Comparison of ENCODE assay signal across 12 mouse cellular contexts in genomic region chr3:75297026-75297757, GRCm38 (mm10). TPM values are rescaled to one million over a fixed set of nuclear protein-coding genes. Genes with fewer than 3 reads are reported as not detected.
DNase-seq lines count a peak whose midpoint lies in the region; ATAC-seq lines count a peak whose summit lies in the region.
"Had no signal": no experiment of that assay in that cellular context is flagged by ENCODE, and none has a peak within 500 bp of the region (broad histone marks: within the 10 kb centered on the region; RNA-seq: fewer than 3 reads in every experiment).

No protein-coding gene starts in this region.

- WGBS in forebrain, embryonic 14.5 days = 49% methylated on average over 2 of the region's 2 CpGs
- 23% methylated on average over 2 of the region's 2 CpGs for WGBS in midbrain, embryonic 15.5 days

- H3K9me3 ChIP-seq in forebrain, embryonic 14.5 days (replicated peaks; ENCODE audit: control insufficient read depth, low read length) = no peaks in the 10 kb centered on the region
- H3K9me3 ChIP-seq in midbrain, embryonic 15.5 days = no peaks in the 10 kb centered on the region

- H3K27ac ChIP-seq in forebrain, embryonic 14.5 days (ENCODE audit: low read depth, low read length) = no peak overlapping the region
- peak overlapping the region; percentile 36 for H3K27ac ChIP-seq in midbrain, embryonic 15.5 days

- peaks cover 2% of the 10 kb centered on the region; the same call in 1 of the 2 replicates for H3K4me1 ChIP-seq in forebrain, embryonic 14.5 days (ENCODE audit: control insufficient read depth, insufficient read depth, low read length)
- H3K4me1 ChIP-seq in midbrain, embryonic 15.5 days = peaks cover 12% of the 10 kb centered on the region

- no peak for DNase-seq in cerebellum, postnatal 4 days (ENCODE audit: low spot score in 2 of 2)
- DNase-seq in layer of hippocampus, adult 9-11 months = peak; percentile 2
- no peak for DNase-seq in layer of hippocampus, adult 11-12 months (ENCODE audit: low spot score)
- peak; percentile 22 for DNase-seq in forebrain, embryonic 14.5 days (ENCODE audit: low spot score)
- no peak for DNase-seq in liver
- no peak for DNase-seq in ovary, adult 18-20 months (ENCODE audit: low spot score)
- DNase-seq: kidney, postnatal 25 days; spleen, adult 18-20 months had no signal

- no peak overlapping the region for H3K4me2 ChIP-seq in forebrain, embryonic 14.5 days (ENCODE audit: low read length)
- no peak overlapping the region for H3K4me2 ChIP-seq in midbrain, embryonic 15.5 days

- no peaks in the 10 kb centered on the region for H3K27me3 ChIP-seq in forebrain, embryonic 14.5 days (replicated peaks; ENCODE audit: control insufficient read depth, insufficient read depth, low read length)
- H3K27me3 ChIP-seq in midbrain, embryonic 15.5 days (replicated peaks) = no peaks in the 10 kb centered on the region

- no peaks in the 10 kb centered on the region for H3K36me3 ChIP-seq in forebrain, embryonic 14.5 days (ENCODE audit: control insufficient read depth, insufficient read depth, low read length)
- no peaks in the 10 kb centered on the region for H3K36me3 ChIP-seq in midbrain, embryonic 15.5 days (replicated peaks)

- H3K9ac ChIP-seq in forebrain, embryonic 14.5 days (ENCODE audit: low read length) = no peak overlapping the region
- H3K9ac ChIP-seq in midbrain, embryonic 15.5 days = no peak overlapping the region

- ATAC-seq in cerebellum, adult (ENCODE audit: insufficient number of reproducible peaks, low FRiP score, low TSS enrichment) = peak; percentile 40; the same call in 1 of the 2 replicates
- peak; percentile 44; the same call in 1 of the 2 replicates for ATAC-seq in forebrain, embryonic 14.5 days
- ATAC-seq in midbrain, embryonic 15.5 days (replicated peaks) = peak; percentile 74

- no peak overlapping the region for H3K4me3 ChIP-seq in forebrain, embryonic 14.5 days (ENCODE audit: low read depth, low read length)
- H3K4me3 ChIP-seq in midbrain, embryonic 15.5 days = no peak overlapping the region

RNA-seq across cellular contexts. Expression of gene Serpini2, which starts 27.3 kb away (rescaled TPM):
- polyA plus RNA-seq in forebrain, embryonic 14.5 days (2014; fragmentation: Nextera tagmentation; extraction: Ambion mirVana) = not detected in 2 replicates
- not detected in 2 replicates for polyA plus RNA-seq in midbrain, embryonic 15.5 days (2015; fragmentation: Nextera tagmentation; extraction: Ambion mirVana)
- polyA plus RNA-seq: cortical plate, adult 2 months; gonadal fat pad, adult 2 months had no signal

Comparison
In these comparisons a context has a peak if more than half of its experiments do, and no peak if none do; other contexts are left out.
1. DNase-seq: peak in layer of hippocampus, adult 9-11 months (single experiment) and forebrain, embryonic 14.5 days (single experiment); none in cerebellum, postnatal 4 days (0 of 2), layer of hippocampus, adult 11-12 months (single experiment), liver (single experiment) and ovary, adult 18-20 months (single experiment).
2. Peak in every context shown above with its lines, with median percentiles within 50 percentile points of each other: ATAC-seq.